Mouse (Mus musculus) urinary bladder, postnatal 14 days (tissue): ENCODE data around the gene Prkcb.

Experiments used
- DNase-seq: peaks from one replicate; pipeline ENCODE4 v3.0.0; 2021; ENCODE audit warnings: low spot score

The Prkcb gene

GRCm38 (mm10) chr7:122597313-122597712 lies 308.8 kb downstream of the Prkcb start:
- DNase-seq = no peak

- DNase-seq = no peak
These were observed 312.3 kb downstream of the Prkcb start for GRCm38 (mm10) chr7:122600856-122601255.

- DNase-seq = no peak
These were observed 316.5 kb downstream of the Prkcb start for GRCm38 (mm10) chr7:122605066-122605465.

- no peak for DNase-seq
These were observed 320.9 kb downstream of the Prkcb start for GRCm38 (mm10) chr7:122609420-122609819.

GRCm38 (mm10) chr7:122610161-122610560 lies 321.6 kb downstream of the Prkcb start:
- DNase-seq = no peak

GRCm38 (mm10) chr7:122613876-122614275 lies 325.3 kb downstream of the Prkcb start:
- no peak for DNase-seq

- no peak for DNase-seq
These were observed 333.7 kb downstream of the Prkcb start for GRCm38 (mm10) chr7:122622125-122622774.

GRCm38 (mm10) chr7:122623753-122624152 lies 335.2 kb downstream of the Prkcb start:
- no peak for DNase-seq

GRCm38 (mm10) chr7:122628050-122628449 lies 339.5 kb downstream of the Prkcb start:
- DNase-seq = no peak

- DNase-seq = no peak
These were observed 341.8 kb downstream of the Prkcb start for GRCm38 (mm10) chr7:122630386-122630785.

- DNase-seq = no peak
These were observed 342.6 kb downstream of the Prkcb start for GRCm38 (mm10) chr7:122631151-122631550.

GRCm38 (mm10) chr7:122632946-122633345 lies 344.4 kb downstream of the Prkcb start:
- DNase-seq = no peak

GRCm38 (mm10) chr7:122633463-122633862 lies 344.9 kb downstream of the Prkcb start:
- no peak for DNase-seq

- DNase-seq = no peak
These were observed 355.1 kb downstream of the Prkcb start for GRCm38 (mm10) chr7:122643676-122644075.

- no peak for DNase-seq
These were observed 360.8 kb downstream of the Prkcb start for GRCm38 (mm10) chr7:122649306-122649705.

GRCm38 (mm10) chr7:122652523-122652922 lies 364.0 kb downstream of the Prkcb start:
- DNase-seq = no peak

GRCm38 (mm10) chr7:122656671-122657070 lies 368.1 kb downstream of the Prkcb start:
- no peak for DNase-seq

GRCm38 (mm10) chr7:122657423-122658126 lies 369.0 kb downstream of the Prkcb start:
- DNase-seq = no peak

GRCm38 (mm10) chr7:122665311-122666049 lies 376.9 kb downstream of the Prkcb start:
- no peak for DNase-seq

GRCm38 (mm10) chr7:122667903-122668302 lies 379.4 kb downstream of the Prkcb start:
- DNase-seq = no peak

- DNase-seq = no peak
These were observed 381.9 kb downstream of the Prkcb start, which contains the start of gene Cacng3 for GRCm38 (mm10) chr7:122670442-122670872. TSS of gene Cacng3 (plus strand) at chr7:122670492.

- peak; percentile 94 for DNase-seq
These were observed 382.5 kb downstream of the Prkcb start for GRCm38 (mm10) chr7:122670873-122671641.
